Mouse (Mus musculus) CH12.LX (cell line): Measurements from ENCODE around the gene Gm43191.

Experiments used
- CTCF ChIP-seq, 2 experiments: IDR thresholded peaks in 1 of 2; conservative IDR thresholded peaks in 1 of 2; 2 replicates each; pipeline ENCODE4 v1.5.1; 2011 to 2012; ENCODE audit warnings: low read depth in 2 of 2, low read length in 2 of 2, improper control_type of control experiment in 1 of 2, inconsistent platforms in 1 of 2, mild to moderate bottlenecking in 1 of 2, moderate library complexity in 1 of 2
- E2F4 ChIP-seq: IDR thresholded peaks from 2 replicates; pipeline ENCODE4 v1.6.1; 2011; ENCODE audit warnings: low read depth, low read length, improper control_type of control experiment; ENCODE audit not compliant: insufficient replicate concordance
- EP300 ChIP-seq: IDR thresholded peaks from 2 replicates; pipeline ENCODE4 v1.6.1; 2011; ENCODE audit warnings: low read length, improper control_type of control experiment
- POLR2A ChIP-seq: IDR thresholded peaks from 2 replicates; pipeline ENCODE4 v1.6.1; 2011; ENCODE audit warnings: low read depth, mild to moderate bottlenecking, improper control_type of control experiment, low read length
- ZC3H11A ChIP-seq: IDR thresholded peaks from 2 replicates; pipeline ENCODE4 v1.6.1; 2012; ENCODE audit warnings: low read depth, mild to moderate bottlenecking, inconsistent platforms, low read length, improper control_type of control experiment

DNA sequence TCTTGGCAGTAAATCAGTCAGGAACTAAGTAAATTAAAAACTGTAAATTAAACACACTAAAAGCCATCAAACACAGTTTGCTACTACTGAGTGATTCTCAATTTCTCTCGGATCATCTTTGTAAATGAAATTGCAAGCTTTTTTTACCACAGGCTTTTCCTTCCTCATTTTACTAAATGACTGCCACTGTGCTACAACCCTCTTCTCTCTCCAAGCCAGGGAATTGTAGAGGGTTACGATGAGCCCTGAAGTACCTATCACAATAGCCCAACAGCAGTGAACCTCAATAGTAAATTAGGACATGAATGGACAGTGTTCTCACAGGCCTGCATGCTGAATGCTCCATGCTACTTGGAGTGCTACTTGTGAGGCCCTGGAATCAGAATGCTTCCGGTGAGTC is 47.0 kb downstream of the Gm43191 start:
- no peak for TF ChIP-seq POLR2A
- TF ChIP-seq CTCF (conservative IDR thresholded peaks at IDR 0.05 in 1 of 2, IDR thresholded peaks at IDR 0.05 in 1 of 2; ENCODE audit: low read depth in 2 of 2, low read length in 2 of 2), result no peak
- no peak for TF ChIP-seq E2F4
- no peak for TF ChIP-seq EP300
- TF ChIP-seq ZC3H11A, result no peak
